Mouse (Mus musculus) CH12.LX (cell line): ENCODE measurements around the gene Camsap2. TPM values are rescaled to one million over a fixed set of nuclear protein-coding genes. Genes with fewer than 3 reads are reported as not detected.

ENCODE experiments used
- DNase-seq: peaks from one replicate; pipeline ENCODE4 v3.0.0-alpha.2; 2013; ENCODE audit errors: extremely low read depth
- H3K27ac ChIP-seq: 2 replicates; pipeline ENCODE4 v1.5.1; 2012; ENCODE audit warnings: low read depth, mild to moderate bottlenecking, control low read depth, moderate library complexity; ENCODE audit not compliant: insufficient read depth
- H3K27me3 ChIP-seq: replicated peaks from 2 replicates; pipeline ENCODE3; 2012; ENCODE audit warnings: inconsistent platforms
- H3K36me3 ChIP-seq, 2 experiments: replicated peaks in 1 of 2; 2 replicates each; pipeline versions ENCODE3 to v1.6.1; 2012; ENCODE audit warnings: inconsistent platforms in 1 of 2, low read length in 1 of 2, mild to moderate bottlenecking in 1 of 2, mixed read lengths in 1 of 2, moderate library complexity in 1 of 2; ENCODE audit not compliant: control insufficient read depth in 1 of 2, insufficient read depth in 1 of 2
- H3K4me1 ChIP-seq, 2 experiments: 2 replicates each; pipeline ENCODE4 v1.6.1; 2012; ENCODE audit warnings: inconsistent platforms in 1 of 2, moderate library complexity in 1 of 2; ENCODE audit not compliant: insufficient read depth in 2 of 2, control insufficient read depth in 1 of 2
- H3K4me2 ChIP-seq: 2 replicates; pipeline ENCODE4 v1.6.1; 2012; ENCODE audit warnings: low read depth, mild to moderate bottlenecking, control low read depth; ENCODE audit not compliant: poor library complexity, insufficient read depth, severe bottlenecking
- H3K4me3 ChIP-seq, 3 experiments: fragments of 150-350 bp in 1 of 3; sonication (generic) in 1 of 3; replicated peaks in 1 of 3; 2 replicates each; pipeline versions ENCODE3 to v1.5.1; 2011 to 2012; ENCODE audit warnings: low read depth in 2 of 3, low read length in 2 of 3, mild to moderate bottlenecking in 2 of 3, moderate library complexity in 2 of 3, control low read depth in 1 of 3, improper control_type of control experiment in 1 of 3, inconsistent platforms in 1 of 3, mixed read lengths in 1 of 3; ENCODE audit not compliant: poor library complexity in 1 of 3
- H3K79me2 ChIP-seq: replicated peaks from 2 replicates; pipeline ENCODE4 v1.6.1; 2012; ENCODE audit warnings: mild to moderate bottlenecking, moderate library complexity; ENCODE audit not compliant: control insufficient read depth, poor library complexity, insufficient read depth, severe bottlenecking; ENCODE audit errors: extremely low read depth
- H3K9ac ChIP-seq: 2 replicates; pipeline ENCODE4 v1.6.1; 2012; ENCODE audit warnings: low read depth, mild to moderate bottlenecking, control low read depth, moderate library complexity; ENCODE audit not compliant: insufficient read depth
- H3K9me3 ChIP-seq: replicated peaks from 2 replicates; pipeline ENCODE3; 2012; ENCODE audit warnings: low read length, inconsistent platforms, mixed read lengths
- BHLHE40 ChIP-seq: IDR thresholded peaks from 2 replicates; pipeline ENCODE4 v1.6.1; 2011; ENCODE audit warnings: mild to moderate bottlenecking, low read depth, low read length, improper control_type of control experiment
- CTCF ChIP-seq, 2 experiments: IDR thresholded peaks in 1 of 2; conservative IDR thresholded peaks in 1 of 2; 2 replicates each; pipeline ENCODE4 v1.5.1; 2011 to 2012; ENCODE audit warnings: low read depth in 2 of 2, low read length in 2 of 2, improper control_type of control experiment in 1 of 2, inconsistent platforms in 1 of 2, mild to moderate bottlenecking in 1 of 2, moderate library complexity in 1 of 2
- E2F4 ChIP-seq: IDR thresholded peaks from 2 replicates; pipeline ENCODE4 v1.6.1; 2011; ENCODE audit warnings: low read depth, low read length, improper control_type of control experiment; ENCODE audit not compliant: insufficient replicate concordance
- ELF1 ChIP-seq: IDR thresholded peaks from 2 replicates; pipeline ENCODE4 v1.6.1; 2014; ENCODE audit warnings: low read depth, mild to moderate bottlenecking, inconsistent platforms, low read length, improper control_type of control experiment
- EP300 ChIP-seq: IDR thresholded peaks from 2 replicates; pipeline ENCODE4 v1.6.1; 2011; ENCODE audit warnings: low read length, improper control_type of control experiment
- JUND ChIP-seq: conservative IDR thresholded peaks from 2 replicates; pipeline ENCODE4 v1.6.1; 2011; ENCODE audit warnings: low read depth, low read length, improper control_type of control experiment
- MAFK ChIP-seq: IDR thresholded peaks from 2 replicates; pipeline ENCODE4 v1.6.1; 2011; ENCODE audit warnings: low read length, improper control_type of control experiment; ENCODE audit not compliant: insufficient replicate concordance
- MAX ChIP-seq: IDR thresholded peaks from 2 replicates; pipeline ENCODE4 v1.6.1; 2011; ENCODE audit warnings: low read length, improper control_type of control experiment
- MAZ ChIP-seq: IDR thresholded peaks from 2 replicates; pipeline ENCODE4 v1.6.1; 2012; ENCODE audit warnings: low read depth, mild to moderate bottlenecking, inconsistent platforms, low read length, improper control_type of control experiment, moderate library complexity
- MEF2A ChIP-seq: IDR thresholded peaks from 2 replicates; pipeline ENCODE4 v1.6.1; 2014; ENCODE audit warnings: low read depth, mild to moderate bottlenecking, inconsistent platforms, low read length, improper control_type of control experiment, borderline replicate concordance
- PAX5 ChIP-seq: IDR thresholded peaks from 2 replicates; pipeline ENCODE4 v1.6.1; 2012; ENCODE audit warnings: low read length, inconsistent platforms, mixed read lengths
- RAD21 ChIP-seq: IDR thresholded peaks from 2 replicates; pipeline ENCODE4 v1.6.1; 2011; ENCODE audit warnings: low read depth, mild to moderate bottlenecking, low read length, improper control_type of control experiment, moderate library complexity
- RCOR1 ChIP-seq: conservative IDR thresholded peaks from 2 replicates; pipeline ENCODE4 v1.6.1; 2012; ENCODE audit warnings: low read depth, mild to moderate bottlenecking, inconsistent platforms, low read length, improper control_type of control experiment
- USF2 ChIP-seq: conservative IDR thresholded peaks from 2 replicates; pipeline ENCODE4 v1.6.1; 2011; ENCODE audit warnings: low read depth, low read length, improper control_type of control experiment
- ZKSCAN1 ChIP-seq: IDR thresholded peaks from 2 replicates; pipeline ENCODE4 v1.6.1; 2012; ENCODE audit warnings: low read depth, inconsistent platforms, low read length, improper control_type of control experiment, borderline replicate concordance
- ZMIZ1 ChIP-seq: IDR thresholded peaks from 2 replicates; pipeline ENCODE4 v1.6.1; 2012; ENCODE audit warnings: low read depth, mild to moderate bottlenecking, inconsistent platforms, low read length, improper control_type of control experiment
- ZNF384 ChIP-seq: IDR thresholded peaks from 2 replicates; pipeline ENCODE4 v1.6.1; 2012; ENCODE audit warnings: low read depth, low read length, improper control_type of control experiment, inconsistent platforms
- dilution Hi-C: fragments of 300-500 bp; cut with MboI; formaldehyde crosslinking; loops from 2 replicates; pipeline ENCODE4 v1.14.3; 2020; ENCODE audit warnings: low sequenced_read_pairs; ENCODE audit not compliant: extremely low pct_unique_long_range_greater_than_20kb, extremely low pct_ligation_motif_present
- in situ Hi-C: fragments of 300-500 bp; cut with MboI; formaldehyde crosslinking; loops from 3 replicates; pipeline ENCODE4 v1.14.3; 2019; ENCODE audit warnings: low sequenced_read_pairs, low pct_ligation_motif_present, low pct_unique_long_range_greater_than_20kb, mixed read lengths
- polyA plus RNA-seq: library from polyadenylated mRNA; unstranded; fragments of >175 nt; gene quantifications from 2 replicates; pipeline ENCODE4 v1.2.1, GENCODE M21; 2012; ENCODE audit warnings: low read depth; ENCODE audit not compliant: insufficient read length
- total RNA-seq, 2 experiments: library from RNA; depleted of rRNA; stranded (reverse); fragments of 300-350 nt in 1 of 2; fragments of >200 nt in 1 of 2; gene quantifications; 2 replicates each; pipeline ENCODE4 v1.2.3; 2012 to 2014

The Camsap2 gene
- total and polyA plus RNA-seq, 3 experiments, result 5.6 to 11.3 (median 9.5) TPM

DNA sequence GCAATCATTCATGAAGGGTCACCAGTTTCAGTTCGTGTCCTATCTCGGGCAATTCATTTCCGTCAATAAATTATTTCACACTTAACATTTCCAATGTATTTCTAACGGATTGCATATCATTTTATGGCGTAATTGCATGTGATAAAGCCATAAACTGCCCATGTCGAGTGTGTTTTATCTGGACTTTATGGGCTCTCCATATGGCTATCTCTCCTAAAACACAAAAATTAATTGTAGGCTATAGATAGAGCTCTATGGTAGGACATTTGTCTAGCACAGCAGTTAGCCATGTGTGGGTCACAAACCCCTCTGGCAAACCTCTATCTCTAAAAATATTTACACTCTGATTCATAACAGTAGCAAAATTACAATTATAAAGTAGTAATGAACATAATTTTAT, 15.0 kb upstream of the Camsap2 start:
- H3K4me1 ChIP-seq, result no peaks in the 10 kb centered on the region
- TF ChIP-seq RCOR1 (no peak), JUND (no peak), ZMIZ1 (no peak), BHLHE40 (no peak), ZNF384 (no peak), RAD21 (no peak), MAZ (no peak), MEF2A (no peak), PAX5 (no peak), CTCF (conservative IDR thresholded peaks at IDR 0.05 in 1 of 2, IDR thresholded peaks at IDR 0.05 in 1 of 2; ENCODE audit: low read depth in 2 of 2, low read length in 2 of 2) (no peak), USF2 (no peak), ELF1 (no peak), MAFK (no peak), EP300 (no peak), MAX (no peak), ZKSCAN1 (no peak), E2F4 (no peak)
- in situ Hi-C loops, result no loop called here
- H3K36me3 ChIP-seq, result no peaks in the 10 kb centered on the region
- no peaks in the 10 kb centered on the region for H3K9me3 ChIP-seq
- H3K79me2 ChIP-seq, result no peaks in the 10 kb centered on the region
- no peak overlapping the region for H3K9ac ChIP-seq
- H3K27ac ChIP-seq, result no peak overlapping the region
- H3K4me2 ChIP-seq, result no peak overlapping the region
- DNase-seq, result no peak
- no peaks in the 10 kb centered on the region for H3K27me3 ChIP-seq
- no peak overlapping the region for H3K4me3 ChIP-seq
- dilution Hi-C loops, result no loop called here

- no peak for DNase-seq
- Histone ChIP-seq H3K9ac (no peak overlapping the region), H3K4me1 (no peaks in the 10 kb centered on the region), H3K4me3 (no peak overlapping the region)
- TF ChIP-seq MAFK, result no peak
- TF ChIP-seq RAD21, result no peak
- TF ChIP-seq E2F4, result no peak
- no peak for TF ChIP-seq JUND
- TF ChIP-seq, all 38 proteins: peak for 0
- in situ Hi-C loops (no loop called here), dilution Hi-C loops (no loop called here)
- Histone ChIP-seq H3K9me3 (no peaks in the 10 kb centered on the region), H3K27ac (no peak overlapping the region), H3K27me3 (no peaks in the 10 kb centered on the region), H3K36me3 (no peaks in the 10 kb centered on the region), H3K4me2 (no peak overlapping the region), H3K79me2 (no peaks in the 10 kb centered on the region)
Observed at GRCm38 (mm10) chr1:136358841-136359360, 13.0 kb upstream of the Camsap2 start.
